Mouse (Mus musculus) CH12.LX (cell line): Measurements from ENCODE around the gene Rsph14.

Experiments used
- CTCF ChIP-seq, 2 experiments: IDR thresholded peaks in 1 of 2; conservative IDR thresholded peaks in 1 of 2; 2 replicates each; pipeline ENCODE4 v1.5.1; 2011 to 2012; ENCODE audit warnings: low read depth in 2 of 2, low read length in 2 of 2, improper control_type of control experiment in 1 of 2, inconsistent platforms in 1 of 2, mild to moderate bottlenecking in 1 of 2, moderate library complexity in 1 of 2
- ELF1 ChIP-seq: IDR thresholded peaks from 2 replicates; pipeline ENCODE4 v1.6.1; 2014; ENCODE audit warnings: low read depth, mild to moderate bottlenecking, inconsistent platforms, low read length, improper control_type of control experiment
- EP300 ChIP-seq: IDR thresholded peaks from 2 replicates; pipeline ENCODE4 v1.6.1; 2011; ENCODE audit warnings: low read length, improper control_type of control experiment
- HCFC1 ChIP-seq: IDR thresholded peaks from 2 replicates; pipeline ENCODE4 v1.6.1; 2012; ENCODE audit warnings: low read depth, mild to moderate bottlenecking, inconsistent platforms, low read length, improper control_type of control experiment
- MAZ ChIP-seq: IDR thresholded peaks from 2 replicates; pipeline ENCODE4 v1.6.1; 2012; ENCODE audit warnings: low read depth, mild to moderate bottlenecking, inconsistent platforms, low read length, improper control_type of control experiment, moderate library complexity
- NRF1 ChIP-seq: IDR thresholded peaks from 2 replicates; pipeline ENCODE4 v1.6.1; 2014; ENCODE audit warnings: low read depth, mild to moderate bottlenecking, inconsistent platforms, low read length, improper control_type of control experiment, moderate library complexity
- POLR2A ChIP-seq: IDR thresholded peaks from 2 replicates; pipeline ENCODE4 v1.6.1; 2011; ENCODE audit warnings: low read depth, mild to moderate bottlenecking, improper control_type of control experiment, low read length
- UBTF ChIP-seq: IDR thresholded peaks from 2 replicates; pipeline ENCODE4 v1.6.1; 2012; ENCODE audit warnings: low read depth, mild to moderate bottlenecking, inconsistent platforms, low read length, improper control_type of control experiment, moderate library complexity
- USF2 ChIP-seq: conservative IDR thresholded peaks from 2 replicates; pipeline ENCODE4 v1.6.1; 2011; ENCODE audit warnings: low read depth, low read length, improper control_type of control experiment

- no peak for TF ChIP-seq MAZ
- no peak for TF ChIP-seq POLR2A
- TF ChIP-seq NRF1: no peak
- no peak for TF ChIP-seq USF2
- no peak for TF ChIP-seq CTCF (conservative IDR thresholded peaks at IDR 0.05 in 1 of 2, IDR thresholded peaks at IDR 0.05 in 1 of 2; ENCODE audit: low read depth in 2 of 2, low read length in 2 of 2)
- TF ChIP-seq ELF1: no peak
- no peak for TF ChIP-seq UBTF
- TF ChIP-seq HCFC1: no peak
- TF ChIP-seq EP300: no peak
Measured at GRCm38 (mm10) chr10:75044459-75044858, 12.1 kb upstream of the Rsph14 start.
